Mouse (Mus musculus) hindlimb bud, embryonic 11.5 days (tissue): ENCODE data around the gene Efcab6.

ENCODE experiments used
- DNase-seq: peaks from one replicate; pipeline ENCODE4 v3.0.0-alpha.2; 2012; ENCODE audit warnings: low read depth, low spot score; ENCODE audit errors: extremely low spot score

Efcab6 gene

GRCm38 (mm10) chr15:83884291-83884690 lies 180.9 kb downstream of the Efcab6 start:
- DNase-seq, result no peak

GRCm38 (mm10) chr15:83883821-83884220 lies 181.4 kb downstream of the Efcab6 start:
- no peak for DNase-seq

DNA sequence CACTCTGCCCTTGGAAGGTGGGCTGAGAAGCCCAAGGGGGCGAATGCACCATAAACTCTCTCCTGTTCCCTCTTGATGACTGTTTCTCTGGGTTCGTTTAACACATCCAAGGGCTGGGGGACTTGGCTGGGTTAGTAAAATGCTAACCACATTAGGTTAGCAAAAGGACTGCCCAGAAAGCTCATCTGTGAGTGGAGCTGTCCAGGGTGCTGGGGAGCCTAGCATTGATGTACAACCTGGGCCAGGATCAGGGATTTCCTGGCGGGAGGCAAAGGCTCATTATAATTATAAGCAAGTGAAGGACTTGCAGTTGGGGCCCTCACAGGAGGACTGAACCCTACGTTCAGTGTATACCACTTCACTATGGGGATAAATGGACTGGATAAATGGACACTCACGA lies 185.3 kb downstream of the Efcab6 start:
- peak; percentile 50 for DNase-seq

DNA sequence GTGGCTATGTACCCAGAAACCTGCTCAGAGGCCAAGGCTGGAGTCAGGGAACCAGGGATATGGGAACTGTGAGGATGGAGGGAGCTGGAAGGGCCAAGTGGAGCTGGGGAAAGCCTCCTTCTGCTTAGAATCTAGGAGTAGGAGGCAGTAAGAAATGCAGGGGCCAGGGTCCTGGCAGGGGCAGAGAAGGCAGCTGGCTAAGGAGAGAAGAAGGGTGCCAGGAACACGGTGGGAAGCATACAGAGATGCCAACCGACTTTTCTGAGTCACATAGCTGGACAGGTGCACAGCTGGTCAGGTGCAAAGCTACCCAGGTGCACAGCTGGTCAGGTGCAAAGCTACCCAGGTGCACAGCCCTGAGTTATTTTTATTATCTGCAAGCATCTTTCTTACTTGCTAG lies 187.3 kb downstream of the Efcab6 start:
- DNase-seq, result no peak

DNA sequence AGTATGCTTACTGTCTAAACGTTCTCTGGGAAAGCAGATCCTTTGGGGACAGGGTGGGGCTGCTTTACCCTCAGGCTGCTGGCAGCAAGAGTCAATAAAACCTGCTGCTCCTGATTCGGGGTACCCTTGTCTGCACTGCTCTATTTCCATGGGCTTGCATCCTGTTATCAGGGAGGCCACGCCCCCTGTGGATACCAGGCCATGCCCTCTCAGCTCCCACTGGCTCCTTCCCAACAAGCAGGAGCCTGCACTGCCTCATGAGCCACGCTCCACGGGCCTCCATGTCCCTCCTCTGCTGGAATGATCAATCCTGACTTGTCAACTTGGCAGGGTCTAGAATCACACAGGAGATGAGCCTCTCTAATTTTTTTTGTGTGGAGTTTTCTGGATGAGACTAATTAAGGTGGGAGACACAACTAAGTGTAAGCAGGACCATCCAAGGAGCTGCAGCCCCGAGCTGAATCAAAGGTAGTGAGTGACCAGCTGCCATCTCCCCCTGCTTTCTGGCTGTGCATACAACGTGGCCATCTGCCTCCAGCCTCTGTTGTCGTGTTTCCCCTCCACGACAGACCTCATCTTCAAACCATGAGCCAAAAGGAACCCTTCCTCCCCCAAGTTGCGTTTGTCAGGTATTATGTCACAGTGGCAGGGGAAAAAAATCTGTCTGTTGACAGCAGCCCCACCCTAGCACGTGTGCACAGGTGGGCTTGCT lies 187.9 kb downstream of the Efcab6 start:
- DNase-seq, result no peak

DNA sequence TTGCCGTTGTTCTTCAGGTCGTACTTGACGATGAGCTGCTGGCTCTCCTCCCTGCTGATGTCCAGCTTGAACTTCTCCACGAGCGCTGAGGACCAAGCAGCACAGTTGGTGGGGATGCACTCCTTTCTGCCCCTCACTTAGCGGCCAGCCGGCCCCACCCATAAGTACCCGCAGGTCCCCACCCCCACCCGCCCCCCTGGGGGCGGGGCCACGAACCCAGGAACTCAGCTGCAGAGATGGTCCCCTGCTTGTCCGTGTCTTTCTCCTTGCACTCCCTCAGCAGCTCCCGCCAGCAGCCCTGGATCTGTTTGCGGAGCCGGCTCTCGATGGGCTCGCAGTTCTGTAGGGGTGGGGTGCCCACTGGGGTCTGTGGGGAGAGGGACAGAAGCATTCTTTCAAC lies 194.2 kb downstream of the Efcab6 start:
- DNase-seq, result no peak

- no peak for DNase-seq
These were observed 199.6 kb downstream of the Efcab6 start for GRCm38 (mm10) chr15:83865626-83866025.

- peak; percentile 18 for DNase-seq
These were observed 208.1 kb downstream of the Efcab6 start for GRCm38 (mm10) chr15:83857129-83857528.

DNA sequence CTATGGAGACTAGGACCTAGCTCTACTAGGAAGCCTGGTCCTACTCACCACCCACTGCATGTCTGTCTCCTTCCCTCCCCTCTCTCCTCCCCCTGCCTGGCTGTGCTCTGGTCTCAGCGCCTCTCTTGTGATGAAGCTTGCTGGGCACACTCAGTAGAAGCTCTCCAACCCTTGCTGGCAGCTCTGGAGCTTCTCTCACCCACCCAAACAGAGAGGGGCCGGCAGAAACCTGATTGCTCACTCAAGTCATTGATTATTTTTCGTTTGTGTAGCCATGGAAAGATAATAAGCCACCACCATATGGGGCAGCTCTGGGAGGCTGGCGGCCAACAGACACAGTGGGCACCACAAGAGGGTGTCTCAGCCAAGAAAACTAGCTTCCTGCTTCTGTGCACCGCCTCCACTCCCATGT lies 211.8 kb downstream of the Efcab6 start:
- DNase-seq, result no peak

DNA sequence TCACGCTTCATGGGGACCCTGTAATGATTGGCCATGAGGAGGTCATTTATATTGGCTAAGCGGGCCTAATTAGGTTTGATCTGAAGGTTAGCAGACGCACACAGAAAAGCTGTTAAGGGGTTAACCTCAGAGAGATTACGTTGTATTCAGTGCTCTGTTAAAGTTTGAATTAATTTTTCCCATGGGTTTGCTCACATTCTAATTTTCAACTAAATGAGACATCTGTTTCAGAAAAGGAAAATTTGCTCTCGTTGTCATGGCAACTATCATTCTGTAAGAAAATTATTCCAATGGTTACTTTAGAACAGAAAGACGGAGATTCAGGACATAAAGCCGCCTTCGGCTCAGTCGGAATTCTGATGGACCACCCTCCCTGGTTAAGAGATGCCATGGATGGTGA lies 217.0 kb downstream of the Efcab6 start:
- DNase-seq, result no peak

- DNase-seq, result no peak
These were observed 217.7 kb downstream of the Efcab6 start for GRCm38 (mm10) chr15:83847512-83847911.

- no peak for DNase-seq
These were observed 218.6 kb downstream of the Efcab6 start for GRCm38 (mm10) chr15:83846592-83846991.

- no peak for DNase-seq
These were observed 219.4 kb downstream of the Efcab6 start for GRCm38 (mm10) chr15:83845734-83846133.

DNA sequence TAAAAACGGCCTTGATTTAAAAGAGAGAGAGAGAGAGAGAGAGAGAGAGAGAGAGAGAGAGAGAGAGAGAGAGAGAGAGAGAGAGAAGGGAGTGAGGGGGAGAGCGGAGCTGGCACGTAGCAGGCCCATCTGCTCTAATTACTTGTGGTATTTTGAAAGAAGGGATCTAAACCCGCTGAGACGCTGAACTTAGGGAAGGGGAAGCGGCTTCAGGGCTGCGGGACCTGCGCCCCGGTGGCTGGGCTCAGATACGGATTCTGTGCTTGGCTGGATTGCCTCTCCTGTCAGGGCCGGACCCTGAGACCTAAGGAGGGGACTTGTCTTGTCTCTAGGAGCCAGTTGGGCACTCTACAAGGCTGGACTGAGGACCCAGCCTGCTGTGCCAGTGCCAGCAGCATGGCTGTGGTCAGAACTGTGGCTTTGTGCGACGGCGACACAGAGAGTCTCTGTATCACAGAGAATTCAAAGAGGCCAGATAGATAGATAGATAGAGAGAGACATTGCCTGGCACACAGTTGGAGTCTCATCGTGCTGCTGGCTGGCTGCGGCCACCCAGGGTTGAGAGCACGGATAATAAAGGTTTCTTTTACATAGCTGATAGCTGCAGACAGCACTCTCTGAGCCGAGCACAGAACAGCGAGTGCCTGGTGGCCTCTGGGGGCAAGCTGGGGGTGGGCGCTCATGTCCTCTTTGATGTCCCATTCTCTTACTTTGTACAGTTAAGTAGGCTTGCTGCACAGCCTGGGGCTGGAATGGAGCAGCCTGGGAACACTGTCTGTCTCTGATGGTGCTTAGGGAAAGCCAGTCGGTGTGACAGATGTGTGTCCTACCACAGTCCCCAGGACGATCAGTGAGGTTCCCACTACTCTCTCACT lies 222.0 kb downstream of the Efcab6 start:
- no peak for DNase-seq

- DNase-seq, result no peak
These were observed 222.8 kb downstream of the Efcab6 start for GRCm38 (mm10) chr15:83842419-83842818.

DNA sequence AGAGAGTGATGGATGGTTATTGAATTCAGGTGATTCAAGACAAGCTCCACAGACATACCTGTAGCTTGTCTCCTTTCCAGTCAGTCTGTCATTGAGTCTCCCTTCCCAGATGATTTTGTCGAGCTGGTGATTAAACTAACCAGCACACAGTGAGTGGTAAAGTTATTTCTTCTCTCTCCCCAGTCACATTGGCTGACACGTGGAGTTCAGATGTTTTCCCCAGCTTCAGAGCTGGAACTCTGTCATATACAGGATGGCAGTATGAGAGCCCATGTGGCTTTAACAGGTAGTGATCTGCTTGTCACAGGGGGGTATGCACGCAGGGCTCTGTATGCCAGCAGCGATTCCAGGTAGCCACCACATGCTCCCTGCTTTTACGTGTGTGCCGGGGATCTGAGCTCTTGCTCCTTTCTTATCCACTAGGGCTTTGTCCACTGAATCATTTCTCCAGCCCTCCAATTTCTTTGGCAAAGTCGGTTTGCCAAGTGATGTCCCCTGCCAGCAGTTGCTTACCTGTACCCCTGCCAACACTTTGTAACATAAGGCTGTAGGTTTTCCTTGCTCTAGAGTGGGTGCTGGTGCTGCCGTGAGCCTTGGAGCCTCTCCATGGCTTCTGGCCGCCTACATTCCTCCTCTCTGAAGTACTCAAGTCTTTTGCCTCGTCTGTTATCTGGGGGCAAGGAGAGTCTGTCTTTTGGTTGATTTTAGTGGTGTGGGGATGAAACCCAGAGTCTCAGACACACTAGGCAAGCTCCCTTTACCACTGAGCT lies 224.0 kb downstream of the Efcab6 start:
- DNase-seq, result no peak

- DNase-seq, result no peak
These were observed 232.9 kb downstream of the Efcab6 start for GRCm38 (mm10) chr15:83832265-83832664.

DNA sequence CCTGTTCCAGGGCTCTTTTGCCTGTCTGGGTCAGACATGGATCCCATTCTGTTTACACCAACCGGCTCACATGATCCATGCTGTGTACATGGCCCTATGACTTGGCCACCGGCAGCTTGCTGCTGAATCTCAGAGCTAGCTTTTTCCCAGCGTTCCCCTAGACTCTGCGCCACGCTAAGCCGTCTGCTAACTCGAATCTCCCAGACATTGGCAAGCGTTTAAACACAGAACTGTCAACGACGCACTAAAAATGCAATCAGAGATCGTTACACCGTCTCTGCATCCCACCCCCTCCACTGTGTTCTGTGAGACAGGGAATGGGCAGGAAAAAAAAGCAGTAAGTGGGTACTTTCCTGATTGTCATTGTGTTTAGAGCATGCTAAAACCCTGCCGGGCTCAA lies 236.0 kb downstream of the Efcab6 start:
- DNase-seq, result no peak

- DNase-seq, result no peak
These were observed 237.2 kb downstream of the Efcab6 start for GRCm38 (mm10) chr15:83828011-83828410.
